Mouse (Mus musculus) liver, adult 2 months (tissue): ENCODE measurements around the gene Prrg1.

ENCODE experiments used
- CTCF ChIP-seq: fragments of 200-500 bp; IDR thresholded peaks from 2 replicates; pipeline ENCODE4 v1.5.1; 2011; ENCODE audit warnings: low read depth, low read length, control low read depth
- POLR2A ChIP-seq: fragments of 200-500 bp; IDR thresholded peaks from 2 replicates; pipeline ENCODE4 v1.6.1; 2011; ENCODE audit warnings: low read length, control low read depth; ENCODE audit not compliant: insufficient read depth; ENCODE audit errors: extremely low read depth

GRCm38 (mm10) chrX:78539734-78540133, 44.0 kb downstream of the Prrg1 start:
- TF ChIP-seq POLR2A (no peak), CTCF (no peak)
